Mouse (Mus musculus): ENCODE results near the gene Haspin. TPM values are rescaled to one million over a fixed set of nuclear protein-coding genes. Genes with fewer than 3 reads are reported as not detected.
A peak's percentile ranks its signal among the peaks of the same experiment; 100 is the strongest.

Haspin gene
- polyA plus RNA-seq, 1 experiment from 2014 or later: 12.5 TPM

GRCm38 (mm10) chr11:73148209-73148608 is 10.1 kb upstream of the Haspin start:
- WGBS: 78% methylated on average over 9 of the region's 9 CpGs
- Histone ChIP-seq H3K27me3 (ENCODE audit: control insufficient read depth, insufficient read depth, low read length) (no peaks in the 10 kb centered on the region), H3K27ac (ENCODE audit: low read length) (no peak overlapping the region)

GRCm38 (mm10) chr11:73146975-73147365 is 8.9 kb upstream of the Haspin start:
- no peaks in the 10 kb centered on the region for H3K4me1 ChIP-seq (ENCODE audit: control insufficient read depth, insufficient read depth, low read length)
- H3K9ac ChIP-seq (ENCODE audit: low read length): no peak overlapping the region
- no peak overlapping the region for H3K4me3 ChIP-seq (replicated peaks; ENCODE audit: low read length)
- no peak overlapping the region for H3K4me2 ChIP-seq (ENCODE audit: low read depth, low read length)
- H3K36me3 ChIP-seq (ENCODE audit: control insufficient read depth, insufficient read depth, low read length): no peaks in the 10 kb centered on the region
- no peaks in the 10 kb centered on the region for H3K9me3 ChIP-seq (replicated peaks; ENCODE audit: control insufficient read depth, low read length)
- H3K27ac ChIP-seq (ENCODE audit: low read length): no peak overlapping the region
- no peak for ATAC-seq (ENCODE audit: insufficient read depth, low FRiP score)
- 47% methylated on average over 7 of the region's 7 CpGs for WGBS
- no peaks in the 10 kb centered on the region for H3K27me3 ChIP-seq (ENCODE audit: control insufficient read depth, insufficient read depth, low read length)

More at GRCm38 (mm10) chr11:73148209-73148608, 10.1 kb upstream of the Haspin start:
- H3K4me2 ChIP-seq (ENCODE audit: low read depth, low read length): no peak overlapping the region
- no peaks in the 10 kb centered on the region for H3K9me3 ChIP-seq (replicated peaks; ENCODE audit: control insufficient read depth, low read length)
- no peaks in the 10 kb centered on the region for H3K36me3 ChIP-seq (ENCODE audit: control insufficient read depth, insufficient read depth, low read length)
- no peak overlapping the region for H3K4me3 ChIP-seq (replicated peaks; ENCODE audit: low read length)
- H3K4me1 ChIP-seq (ENCODE audit: control insufficient read depth, insufficient read depth, low read length): no peaks in the 10 kb centered on the region
- H3K9ac ChIP-seq (ENCODE audit: low read length): no peak overlapping the region
- ATAC-seq (ENCODE audit: insufficient read depth, low FRiP score): no peak

- Histone ChIP-seq H3K4me2 (ENCODE audit: low read depth, low read length) (no peak overlapping the region), H3K4me1 (ENCODE audit: control insufficient read depth, insufficient read depth, low read length) (no peaks in the 10 kb centered on the region), H3K27ac (ENCODE audit: low read length) (no peak overlapping the region), H3K9me3 (replicated peaks; ENCODE audit: control insufficient read depth, low read length) (no peaks in the 10 kb centered on the region), H3K36me3 (ENCODE audit: control insufficient read depth, insufficient read depth, low read length) (no peaks in the 10 kb centered on the region), H3K4me3 (replicated peaks; ENCODE audit: low read length) (no peak overlapping the region), H3K27me3 (ENCODE audit: control insufficient read depth, insufficient read depth, low read length) (no peaks in the 10 kb centered on the region), H3K9ac (ENCODE audit: low read length) (no peak overlapping the region)
- no peak for ATAC-seq (ENCODE audit: insufficient read depth, low FRiP score)
- 50% methylated on average over 11 of the region's 11 CpGs for WGBS
Measured at GRCm38 (mm10) chr11:73146026-73146974, 8.2 kb upstream of the Haspin start.

- WGBS: 59% methylated on average over 1 of the region's 1 CpGs
- H3K9me3 ChIP-seq (replicated peaks; ENCODE audit: control insufficient read depth, low read length): no peaks in the 10 kb centered on the region
- no peak overlapping the region for H3K27ac ChIP-seq (ENCODE audit: low read length)
- no peak overlapping the region for H3K4me2 ChIP-seq (ENCODE audit: low read depth, low read length)
- ATAC-seq (ENCODE audit: insufficient read depth, low FRiP score): no peak
- H3K4me1 ChIP-seq (ENCODE audit: control insufficient read depth, insufficient read depth, low read length): no peaks in the 10 kb centered on the region
- H3K4me3 ChIP-seq (replicated peaks; ENCODE audit: low read length): no peak overlapping the region
- no peak overlapping the region for H3K9ac ChIP-seq (ENCODE audit: low read length)
- no peaks in the 10 kb centered on the region for H3K36me3 ChIP-seq (ENCODE audit: control insufficient read depth, insufficient read depth, low read length)
- no peaks in the 10 kb centered on the region for H3K27me3 ChIP-seq (ENCODE audit: control insufficient read depth, insufficient read depth, low read length)
Measured at GRCm38 (mm10) chr11:73144261-73144681, 6.2 kb upstream of the Haspin start.

- WGBS: 13% methylated on average over 11 of the region's 11 CpGs
Measured at GRCm38 (mm10) chr11:73137116-73137515, 978 bp downstream of the Haspin start.

GRCm38 (mm10) chr11:73136587-73136986 is 1.5 kb downstream of the Haspin start:
- Histone ChIP-seq H3K36me3 (ENCODE audit: control insufficient read depth, insufficient read depth, low read length) (no peaks in the 10 kb centered on the region), H3K9me3 (replicated peaks; ENCODE audit: control insufficient read depth, low read length) (no peaks in the 10 kb centered on the region), H3K9ac (ENCODE audit: low read length) (peak overlapping the region; percentile 85), H3K27me3 (ENCODE audit: control insufficient read depth, insufficient read depth, low read length) (no peaks in the 10 kb centered on the region), H3K27ac (ENCODE audit: low read length) (no peak overlapping the region), H3K4me1 (ENCODE audit: control insufficient read depth, insufficient read depth, low read length) (peaks cover 18% of the 10 kb centered on the region), H3K4me2 (ENCODE audit: low read depth, low read length) (peak overlapping the region; percentile 70), H3K4me3 (replicated peaks; ENCODE audit: low read length) (peak overlapping the region; percentile 91)
- WGBS: 68% methylated on average over 6 of the region's 6 CpGs
- no peak for ATAC-seq (ENCODE audit: insufficient read depth, low FRiP score)

More at GRCm38 (mm10) chr11:73137116-73137515, 978 bp downstream of the Haspin start:
- no peak for ATAC-seq (ENCODE audit: insufficient read depth, low FRiP score)
- peak overlapping the region; percentile 85 for H3K9ac ChIP-seq (ENCODE audit: low read length)
- H3K4me2 ChIP-seq (ENCODE audit: low read depth, low read length): peak overlapping the region; percentile 70
- H3K4me3 ChIP-seq (replicated peaks; ENCODE audit: low read length): peak overlapping the region; percentile 91
- H3K36me3 ChIP-seq (ENCODE audit: control insufficient read depth, insufficient read depth, low read length): no peaks in the 10 kb centered on the region
- no peaks in the 10 kb centered on the region for H3K27me3 ChIP-seq (ENCODE audit: control insufficient read depth, insufficient read depth, low read length)
- peaks cover 18% of the 10 kb centered on the region for H3K4me1 ChIP-seq (ENCODE audit: control insufficient read depth, insufficient read depth, low read length)
- H3K9me3 ChIP-seq (replicated peaks; ENCODE audit: control insufficient read depth, low read length): no peaks in the 10 kb centered on the region
- no peak overlapping the region for H3K27ac ChIP-seq (ENCODE audit: low read length)

GRCm38 (mm10) chr11:73134222-73134621 is 3.9 kb downstream of the Haspin start:
- H3K9ac ChIP-seq (ENCODE audit: low read length): no peak overlapping the region
- no peaks in the 10 kb centered on the region for H3K36me3 ChIP-seq (ENCODE audit: control insufficient read depth, insufficient read depth, low read length)
- no peaks in the 10 kb centered on the region for H3K27me3 ChIP-seq (ENCODE audit: control insufficient read depth, insufficient read depth, low read length)
- H3K9me3 ChIP-seq (replicated peaks; ENCODE audit: control insufficient read depth, low read length): no peaks in the 10 kb centered on the region
- H3K27ac ChIP-seq (ENCODE audit: low read length): no peak overlapping the region
- WGBS: 79% methylated on average over 5 of the region's 5 CpGs
- no peak for ATAC-seq (ENCODE audit: insufficient read depth, low FRiP score)
- H3K4me2 ChIP-seq (ENCODE audit: low read depth, low read length): no peak overlapping the region
- H3K4me3 ChIP-seq (replicated peaks; ENCODE audit: low read length): no peak overlapping the region
- peaks cover 18% of the 10 kb centered on the region for H3K4me1 ChIP-seq (ENCODE audit: control insufficient read depth, insufficient read depth, low read length)

GRCm38 (mm10) chr11:73132999-73133398 is 5.1 kb downstream of the Haspin start:
- Histone ChIP-seq H3K27ac (ENCODE audit: low read length) (no peak overlapping the region), H3K9ac (ENCODE audit: low read length) (no peak overlapping the region), H3K9me3 (replicated peaks; ENCODE audit: control insufficient read depth, low read length) (no peaks in the 10 kb centered on the region), H3K36me3 (ENCODE audit: control insufficient read depth, insufficient read depth, low read length) (no peaks in the 10 kb centered on the region), H3K4me1 (ENCODE audit: control insufficient read depth, insufficient read depth, low read length) (peaks cover 18% of the 10 kb centered on the region), H3K4me3 (replicated peaks; ENCODE audit: low read length) (no peak overlapping the region), H3K4me2 (ENCODE audit: low read depth, low read length) (no peak overlapping the region), H3K27me3 (ENCODE audit: control insufficient read depth, insufficient read depth, low read length) (no peaks in the 10 kb centered on the region)
- WGBS: 92% methylated on average over 6 of the region's 6 CpGs
- ATAC-seq (ENCODE audit: insufficient read depth, low FRiP score): no peak

- Histone ChIP-seq H3K27me3 (ENCODE audit: control insufficient read depth, insufficient read depth, low read length) (no peaks in the 10 kb centered on the region), H3K4me3 (replicated peaks; ENCODE audit: low read length) (no peak overlapping the region), H3K4me2 (ENCODE audit: low read depth, low read length) (no peak overlapping the region), H3K9ac (ENCODE audit: low read length) (no peak overlapping the region), H3K36me3 (ENCODE audit: control insufficient read depth, insufficient read depth, low read length) (no peaks in the 10 kb centered on the region), H3K9me3 (replicated peaks; ENCODE audit: control insufficient read depth, low read length) (no peaks in the 10 kb centered on the region), H3K4me1 (ENCODE audit: control insufficient read depth, insufficient read depth, low read length) (peaks cover 8% of the 10 kb centered on the region), H3K27ac (ENCODE audit: low read length) (no peak overlapping the region)
- ATAC-seq (ENCODE audit: insufficient read depth, low FRiP score): no peak
- 67% methylated on average over 7 of the region's 7 CpGs for WGBS
Measured at GRCm38 (mm10) chr11:73131020-73131419, 7.1 kb downstream of the Haspin start.
